Mouse (Mus musculus) central nervous system, embryonic 11.5 days (tissue): ENCODE data around the gene BC017158. TPM values are rescaled to one million over a fixed set of nuclear protein-coding genes. Genes with fewer than 3 reads are reported as not detected.

Source experiments
- polyA plus RNA-seq: library from polyadenylated mRNA; depleted of rRNA; stranded (reverse); fragments of >200 nt; gene quantifications from 2 replicates; pipeline ENCODE4 v1.2.3, GENCODE M21; 2012; rRNA removed

BC017158 gene
- polyA plus RNA-seq: 25.5 and 31.0 TPM in 2 replicates

DNA sequence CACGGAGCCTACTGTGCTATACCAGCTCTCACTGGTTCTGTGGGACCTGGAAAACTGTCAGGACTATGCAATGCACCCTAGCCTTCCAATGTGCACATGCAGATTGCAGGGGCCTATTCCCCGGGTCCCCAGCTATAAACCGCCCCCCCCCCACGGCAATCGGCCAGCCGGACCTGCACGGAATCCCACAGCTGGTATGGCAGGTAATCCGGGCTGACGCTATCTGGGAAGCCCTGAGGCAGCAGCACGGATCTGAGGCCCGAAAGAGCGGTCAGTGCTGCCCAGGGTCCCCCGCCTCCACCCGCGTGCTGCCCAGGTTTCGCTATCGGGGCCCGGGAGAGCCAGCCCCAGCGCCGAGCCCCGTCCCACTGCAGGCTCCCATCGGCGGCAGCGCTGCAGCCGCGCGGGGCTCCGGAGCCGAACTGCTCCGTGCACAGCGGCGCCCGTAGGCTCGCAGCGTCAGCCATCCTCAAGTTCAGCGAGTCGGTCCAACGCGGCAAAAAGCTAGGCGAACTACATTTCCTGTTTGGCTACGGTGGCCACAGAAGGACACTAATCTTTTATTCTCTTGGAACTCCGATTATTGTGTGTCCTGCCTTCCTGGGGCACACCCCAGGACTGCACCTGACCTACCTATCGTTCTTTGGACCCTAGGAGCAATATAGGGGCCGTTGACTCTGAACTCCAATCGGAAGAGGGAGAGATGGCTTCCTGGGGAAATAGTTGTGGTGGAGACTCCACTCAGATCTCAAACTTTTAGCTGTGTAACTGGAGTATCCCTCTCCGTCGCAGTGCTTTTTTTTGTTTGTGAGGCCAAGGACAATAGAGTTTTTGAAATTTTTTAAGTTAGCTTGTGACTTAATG lies at the start of gene BC017158:
Gene BC017158 (minus strand): TSS at position 554 of the 864 bp plus-strand sequence.

DNA sequence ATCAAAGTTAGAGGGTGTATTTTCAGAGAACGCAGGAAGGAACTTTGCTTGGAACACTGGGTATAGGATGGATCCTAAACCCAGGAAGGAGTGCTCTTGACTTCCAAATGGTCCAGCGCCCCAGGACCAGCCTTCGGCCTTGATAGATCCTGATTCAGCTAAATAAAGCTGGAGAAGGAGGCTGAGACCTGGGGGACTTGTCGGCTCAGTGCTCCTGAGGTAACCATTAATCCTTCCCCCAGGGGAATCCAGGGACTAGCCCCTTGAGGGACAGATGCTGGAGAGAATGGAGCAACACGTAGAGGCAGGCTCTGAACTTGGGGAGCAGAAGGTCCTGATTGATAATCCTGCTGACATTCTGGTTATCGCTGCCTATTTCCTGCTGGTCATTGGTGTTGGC lies 32.6 kb downstream of the BC017158 start, which contains the start of gene Slc5a2:
Gene Slc5a2 (plus strand): TSS at position 247 of the 400 bp plus-strand sequence.

DNA sequence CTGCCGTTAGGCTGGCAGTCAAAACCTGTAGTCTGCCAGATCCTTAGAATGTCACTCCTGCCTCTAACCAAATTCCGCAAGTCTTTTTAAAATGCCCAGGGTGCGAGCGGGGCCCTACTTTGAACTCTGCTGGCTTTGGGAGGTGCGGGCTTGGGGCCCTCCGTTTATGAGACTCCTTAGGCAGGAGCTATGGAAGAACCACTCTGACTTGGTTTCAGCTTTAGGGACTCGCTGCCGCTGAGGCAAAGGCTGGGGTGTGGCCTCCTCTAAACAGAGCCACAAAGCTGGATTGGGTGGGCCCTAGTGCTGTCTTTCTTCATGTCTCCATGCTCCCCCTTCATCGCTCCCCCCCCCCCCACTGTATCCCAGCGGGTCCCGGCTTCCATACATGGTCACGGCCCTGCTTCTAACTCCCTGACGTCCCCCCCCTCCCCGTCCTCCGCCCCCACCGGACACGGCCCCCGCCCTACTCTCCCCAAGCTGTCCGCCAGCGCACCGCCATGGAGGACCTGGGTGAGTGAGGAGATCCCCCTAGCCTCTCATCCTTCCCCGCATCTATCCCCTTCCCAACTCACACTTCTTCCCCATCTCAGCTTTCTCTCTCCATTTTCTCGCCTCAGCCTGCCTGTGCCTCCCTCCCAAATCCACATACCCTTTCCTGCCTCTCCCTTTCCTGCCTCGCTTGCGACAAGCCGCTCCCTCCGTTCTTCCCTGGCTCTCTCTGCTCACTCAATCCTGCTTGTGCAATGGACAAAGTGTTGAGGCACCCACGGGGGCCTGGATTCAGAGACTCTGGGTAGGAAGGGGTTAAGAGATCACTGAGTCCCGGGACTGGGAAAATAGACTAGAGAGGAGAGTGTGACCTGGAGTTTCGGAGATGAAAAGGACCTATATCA lies 51.2 kb downstream of the BC017158 start, which contains the start of gene Tgfb1i1:
Gene Tgfb1i1 (plus strand): TSS at position 317 of the 896 bp plus-strand sequence.

DNA sequence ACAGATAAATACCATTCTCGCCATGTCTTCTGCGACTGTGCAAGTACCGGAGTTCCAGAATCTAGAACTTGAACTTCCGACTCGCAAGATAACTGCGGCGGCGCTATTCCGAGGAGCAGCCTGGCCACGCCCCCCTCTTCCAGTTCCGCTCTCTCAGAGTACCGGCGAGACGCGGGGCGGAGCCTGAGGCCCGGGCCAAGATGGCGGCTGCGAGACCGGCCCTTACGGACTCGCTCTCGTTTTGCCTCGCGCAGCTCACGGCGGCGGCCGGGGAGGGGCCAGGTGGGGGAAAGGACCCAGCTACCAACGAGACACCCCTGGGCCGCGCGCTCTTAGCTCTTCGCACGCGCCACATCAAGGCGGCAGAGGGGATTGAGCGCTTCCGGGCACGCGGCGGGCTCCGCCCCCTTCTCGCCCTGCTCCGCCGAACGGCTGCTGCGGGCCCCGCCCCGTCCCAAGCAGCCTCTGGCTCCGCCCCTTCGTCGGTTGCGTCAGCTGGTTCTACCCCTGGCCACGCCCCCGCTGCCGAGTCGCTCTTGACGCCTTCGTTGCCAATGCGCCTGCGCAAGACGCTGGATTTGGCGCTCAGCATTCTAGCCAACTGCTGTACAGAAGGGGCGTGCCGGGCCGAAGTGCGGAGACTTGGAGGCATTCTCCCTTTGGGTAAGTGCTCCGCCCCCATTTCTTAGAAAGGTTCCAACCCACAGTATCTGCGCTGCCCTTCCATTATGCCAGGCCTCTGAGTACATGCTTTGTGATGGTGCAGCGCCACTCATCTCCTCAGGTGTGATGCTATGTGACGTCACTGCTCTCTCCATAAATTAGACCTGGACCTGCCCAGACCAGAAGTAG lies 59.8 kb downstream of the BC017158 start, which contains the start of gene 9130023H24Rik:
Gene 9130023H24Rik (minus strand): TSS at position 105 of the 852 bp plus-strand sequence.

DNA sequence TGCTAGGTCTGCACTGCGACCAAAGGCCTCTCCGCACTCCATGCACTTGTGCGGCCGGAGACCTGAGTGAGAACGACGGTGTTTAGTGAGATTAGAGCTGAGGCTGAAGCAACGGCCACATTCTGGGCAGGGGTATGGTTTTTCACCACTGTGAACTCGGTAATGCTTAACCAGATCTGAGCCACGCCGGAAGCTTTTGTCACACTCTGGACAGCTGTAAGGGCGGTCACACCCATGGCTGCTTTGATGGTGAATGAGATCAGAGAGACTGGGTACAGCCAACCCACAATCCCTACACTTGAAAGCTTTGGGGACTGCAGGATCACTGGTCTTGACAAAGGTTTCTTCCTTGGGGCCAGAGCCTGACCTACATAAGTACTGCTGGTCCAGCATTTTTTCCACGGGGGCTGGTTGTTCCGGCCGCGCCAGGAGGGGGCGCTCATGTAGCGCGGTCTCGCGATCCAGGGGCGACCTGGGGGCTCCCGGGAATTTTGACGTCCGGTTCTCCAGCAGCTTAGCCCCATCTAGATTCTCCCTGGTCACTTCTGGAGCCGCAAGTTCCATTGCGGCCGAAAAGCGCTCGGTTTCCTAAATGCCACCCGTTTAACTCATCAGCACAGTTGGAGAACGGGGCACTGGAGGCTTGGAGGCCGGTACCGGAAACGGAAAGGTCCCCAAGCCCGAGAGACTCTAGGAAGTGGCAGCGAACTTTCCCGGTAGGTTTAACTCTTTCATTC lies 60.9 kb downstream of the BC017158 start, which contains the start of gene Armc5:
Gene Armc5 (plus strand): TSS at position 487 of the 737 bp plus-strand sequence.

Other genes starting within 250 kb of the BC017158 start
- gene Itgam, start 235.5 kb downstream of the BC017158 start, polyA plus RNA-seq: 0.91 and 2.4 TPM in 2 replicates
- gene Gm49368, start 235.5 kb downstream of the BC017158 start, polyA plus RNA-seq: 0.01 TPM in 1 of 2 replicates, not detected in the other
- gene Itgax, start 168.6 kb downstream of the BC017158 start, polyA plus RNA-seq: 0.02 and 0.04 TPM in 2 replicates
- not detected in 2 replicates for gene Itgad, start 143.8 kb downstream of the BC017158 start, polyA plus RNA-seq
- gene Cox6a2, start 91.8 kb downstream of the BC017158 start, polyA plus RNA-seq: 3.9 and 10.1 TPM in 2 replicates
- gene Armc5, start 60.8 kb downstream of the BC017158 start, polyA plus RNA-seq: 11.5 and 14.5 TPM in 2 replicates
- gene 9130023H24Rik, start 60.1 kb downstream of the BC017158 start, polyA plus RNA-seq: 2.8 and 4.2 TPM in 2 replicates
- gene Tgfb1i1, start 51.4 kb downstream of the BC017158 start, polyA plus RNA-seq: 18.2 and 27.5 TPM in 2 replicates
- 0.30 and 0.39 TPM in 2 replicates for gene Slc5a2, start 32.5 kb downstream of the BC017158 start, polyA plus RNA-seq
- gene Rgs10, start 120.6 kb upstream of the BC017158 start, polyA plus RNA-seq: 15.2 and 31.5 TPM in 2 replicates
- 140 and 164 TPM in 2 replicates for gene Tial1, start 163.5 kb upstream of the BC017158 start, polyA plus RNA-seq
- 6.3 and 8.8 TPM in 2 replicates for gene Bag3, start 225.4 kb upstream of the BC017158 start, polyA plus RNA-seq